Mouse (Mus musculus) bone marrow macrophage, adult 2 months (primary cell): ENCODE data around the gene Dus2.

ENCODE experiments used
- CTCF ChIP-seq: IDR thresholded peaks from 2 replicates; pipeline ENCODE4 v1.5.1; 2012; ENCODE audit warnings: low read depth, mild to moderate bottlenecking, low read length, moderate library complexity
- POLR2A ChIP-seq: IDR thresholded peaks from 2 replicates; pipeline ENCODE4 v1.6.1; 2012; ENCODE audit warnings: mild to moderate bottlenecking, low read depth, low read length, borderline replicate concordance

DNA sequence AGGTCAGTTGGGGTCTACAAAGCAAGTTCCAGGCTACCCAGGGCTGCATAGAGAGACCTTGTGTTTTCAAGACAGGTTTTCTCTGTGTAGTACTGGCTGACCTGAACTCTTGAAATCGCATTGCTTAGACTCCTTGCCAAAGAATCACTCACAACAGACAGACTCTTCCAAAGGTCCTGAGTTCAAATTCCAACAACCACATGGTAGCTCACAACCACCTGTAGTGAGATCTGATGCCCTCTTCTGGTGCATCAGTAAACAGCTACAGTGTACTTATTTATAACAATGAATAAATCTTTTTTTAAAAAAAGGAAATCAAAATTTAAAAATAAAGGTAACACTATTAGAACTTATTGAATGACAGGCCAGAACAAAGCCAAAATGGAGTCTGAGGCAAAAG, 10.0 kb upstream of the Dus2 start:
- no peak for TF ChIP-seq POLR2A
- no peak for TF ChIP-seq CTCF
